Mouse (Mus musculus): ENCODE measurements at regions not wholly inside any gene's neighbourhood (a gene's known extent, or its start where the extent isn't known, plus 50 kb on each side); places are given as distances from the start of the nearest gene placed in this dataset.

- 20% methylated on average over 16 of the region's 16 CpGs for WGBS
- H3K27ac ChIP-seq (ENCODE audit: low read depth, low read length): no peak overlapping the region
- H3K4me2 ChIP-seq (ENCODE audit: low read depth): no peak overlapping the region
- peak; percentile 90 for DNase-seq (ENCODE audit: low spot score)
- H3K9me3 ChIP-seq (ENCODE audit: control insufficient read depth, low read length): no peaks in the 10 kb centered on the region
- H3K9ac ChIP-seq (ENCODE audit: low read length): no peak overlapping the region
- H3K4me1 ChIP-seq (ENCODE audit: control insufficient read depth, insufficient read depth, low read length): no peaks in the 10 kb centered on the region
- H3K27me3 ChIP-seq (ENCODE audit: control insufficient read depth, insufficient read depth, low read length): no peaks in the 10 kb centered on the region
- no peaks in the 10 kb centered on the region for H3K36me3 ChIP-seq (ENCODE audit: control insufficient read depth, insufficient read depth, low read length)
- peak; percentile 60 for ATAC-seq (ENCODE audit: insufficient read depth, low FRiP score, low TSS enrichment)
- H3K4me3 ChIP-seq (ENCODE audit: low read depth, low read length): no peak overlapping the region
These were observed 92.6 kb downstream of the Ier5 start for GRCm38 (mm10) chr1:155006539-155007486.

GRCm38 (mm10) chr1:155006099-155006498, 93.3 kb downstream of the Ier5 start:
- WGBS: 85% methylated on average over 10 of the region's 10 CpGs
- H3K27me3 ChIP-seq (ENCODE audit: control insufficient read depth, insufficient read depth, low read length): no peaks in the 10 kb centered on the region
- H3K4me3 ChIP-seq (ENCODE audit: low read depth, low read length): no peak overlapping the region
- H3K4me2 ChIP-seq (ENCODE audit: low read depth): no peak overlapping the region
- no peak overlapping the region for H3K27ac ChIP-seq (ENCODE audit: low read depth, low read length)
- ATAC-seq (ENCODE audit: insufficient read depth, low FRiP score, low TSS enrichment) (0 out of 2 replicates have a peak, but pooled peaks have one; percentile 11), DNase-seq (ENCODE audit: low spot score) (no peak)
- H3K36me3 ChIP-seq (ENCODE audit: control insufficient read depth, insufficient read depth, low read length): no peaks in the 10 kb centered on the region
- no peaks in the 10 kb centered on the region for H3K9me3 ChIP-seq (ENCODE audit: control insufficient read depth, low read length)
- H3K9ac ChIP-seq (ENCODE audit: low read length): no peak overlapping the region
- no peaks in the 10 kb centered on the region for H3K4me1 ChIP-seq (ENCODE audit: control insufficient read depth, insufficient read depth, low read length)

GRCm38 (mm10) chr1:155000301-155000700, 99.1 kb downstream of the Ier5 start:
- H3K9ac ChIP-seq (ENCODE audit: low read length): no peak overlapping the region

GRCm38 (mm10) chr1:154999501-155000131, 99.8 kb downstream of the Ier5 start:
- Histone ChIP-seq H3K4me2 (ENCODE audit: low read depth) (no peak overlapping the region), H3K27me3 (ENCODE audit: control insufficient read depth, insufficient read depth, low read length) (no peaks in the 10 kb centered on the region), H3K4me3 (ENCODE audit: low read depth, low read length) (no peak overlapping the region), H3K9me3 (ENCODE audit: control insufficient read depth, low read length) (no peaks in the 10 kb centered on the region), H3K4me1 (ENCODE audit: control insufficient read depth, insufficient read depth, low read length) (peaks cover 2% of the 10 kb centered on the region; the same call in 1 of the 2 replicates), H3K9ac (ENCODE audit: low read length) (no peak overlapping the region), H3K27ac (ENCODE audit: low read depth, low read length) (no peak overlapping the region), H3K36me3 (ENCODE audit: control insufficient read depth, insufficient read depth, low read length) (no peaks in the 10 kb centered on the region)
- WGBS: 82% methylated on average over 9 of the region's 9 CpGs
- DNase-seq (ENCODE audit: low spot score): no peak
- no peak for ATAC-seq (ENCODE audit: insufficient read depth, low FRiP score, low TSS enrichment)

More at GRCm38 (mm10) chr1:155000301-155000700, 99.1 kb downstream of the Ier5 start:
- Histone ChIP-seq H3K27me3 (ENCODE audit: control insufficient read depth, insufficient read depth, low read length) (no peaks in the 10 kb centered on the region), H3K27ac (ENCODE audit: low read depth, low read length) (no peak overlapping the region), H3K36me3 (ENCODE audit: control insufficient read depth, insufficient read depth, low read length) (no peaks in the 10 kb centered on the region), H3K9me3 (ENCODE audit: control insufficient read depth, low read length) (no peaks in the 10 kb centered on the region), H3K4me1 (ENCODE audit: control insufficient read depth, insufficient read depth, low read length) (peaks cover 2% of the 10 kb centered on the region; the same call in 1 of the 2 replicates), H3K4me2 (ENCODE audit: low read depth) (no peak overlapping the region), H3K4me3 (ENCODE audit: low read depth, low read length) (no peak overlapping the region)
- no peak for ATAC-seq (ENCODE audit: insufficient read depth, low FRiP score, low TSS enrichment)
- DNase-seq (ENCODE audit: low spot score): no peak

GRCm38 (mm10) chr1:154995778-154996390, 103.6 kb downstream of the Ier5 start:
- no peak overlapping the region for H3K27ac ChIP-seq (ENCODE audit: low read depth, low read length)
- no peaks in the 10 kb centered on the region for H3K36me3 ChIP-seq (ENCODE audit: control insufficient read depth, insufficient read depth, low read length)
- no peaks in the 10 kb centered on the region for H3K9me3 ChIP-seq (ENCODE audit: control insufficient read depth, low read length)
- DNase-seq (ENCODE audit: low spot score) (no peak), ATAC-seq (ENCODE audit: insufficient read depth, low FRiP score, low TSS enrichment) (no peak)
- 79% methylated on average over 9 of the region's 9 CpGs for WGBS
- no peaks in the 10 kb centered on the region for H3K27me3 ChIP-seq (ENCODE audit: control insufficient read depth, insufficient read depth, low read length)
- peaks cover 2% of the 10 kb centered on the region; the same call in 1 of the 2 replicates for H3K4me1 ChIP-seq (ENCODE audit: control insufficient read depth, insufficient read depth, low read length)
- no peak overlapping the region for H3K9ac ChIP-seq (ENCODE audit: low read length)
- no peak overlapping the region for H3K4me3 ChIP-seq (ENCODE audit: low read depth, low read length)
- H3K4me2 ChIP-seq (ENCODE audit: low read depth): no peak overlapping the region

GRCm38 (mm10) chr1:154993927-154994856, 105.2 kb downstream of the Ier5 start:
- no peak overlapping the region for H3K4me3 ChIP-seq (ENCODE audit: low read depth, low read length)
- H3K36me3 ChIP-seq (ENCODE audit: control insufficient read depth, insufficient read depth, low read length): no peaks in the 10 kb centered on the region
- no peak overlapping the region for H3K4me2 ChIP-seq (ENCODE audit: low read depth)
- H3K4me1 ChIP-seq (ENCODE audit: control insufficient read depth, insufficient read depth, low read length): peaks cover 2% of the 10 kb centered on the region; the same call in 1 of the 2 replicates
- H3K9me3 ChIP-seq (ENCODE audit: control insufficient read depth, low read length): no peaks in the 10 kb centered on the region
- peak; percentile 33 for DNase-seq (ENCODE audit: low spot score)
- H3K9ac ChIP-seq (ENCODE audit: low read length): no peak overlapping the region
- no peak overlapping the region for H3K27ac ChIP-seq (ENCODE audit: low read depth, low read length)
- H3K27me3 ChIP-seq (ENCODE audit: control insufficient read depth, insufficient read depth, low read length): no peaks in the 10 kb centered on the region
- ATAC-seq (ENCODE audit: insufficient read depth, low FRiP score, low TSS enrichment): no peak
- WGBS: 76% methylated on average over 21 of the region's 21 CpGs

- Histone ChIP-seq H3K4me1 (ENCODE audit: control insufficient read depth, insufficient read depth, low read length) (no peaks in the 10 kb centered on the region), H3K27ac (ENCODE audit: low read depth, low read length) (no peak overlapping the region), H3K9ac (ENCODE audit: low read length) (no peak overlapping the region), H3K4me2 (ENCODE audit: low read depth) (no peak overlapping the region), H3K36me3 (ENCODE audit: control insufficient read depth, insufficient read depth, low read length) (no peaks in the 10 kb centered on the region), H3K4me3 (ENCODE audit: low read depth, low read length) (no peak overlapping the region), H3K27me3 (ENCODE audit: control insufficient read depth, insufficient read depth, low read length) (no peaks in the 10 kb centered on the region), H3K9me3 (ENCODE audit: control insufficient read depth, low read length) (no peaks in the 10 kb centered on the region)
- WGBS: 90% methylated on average over 7 of the region's 7 CpGs
- no peak for ATAC-seq (ENCODE audit: insufficient read depth, low FRiP score, low TSS enrichment)
- no peak for DNase-seq (ENCODE audit: low spot score)
These were observed 99.0 kb upstream of the Cacna1e start for GRCm38 (mm10) chr1:154983325-154983724.

- Histone ChIP-seq H3K4me1 (ENCODE audit: control insufficient read depth, insufficient read depth, low read length) (no peaks in the 10 kb centered on the region), H3K27me3 (ENCODE audit: control insufficient read depth, insufficient read depth, low read length) (no peaks in the 10 kb centered on the region), H3K36me3 (ENCODE audit: control insufficient read depth, insufficient read depth, low read length) (no peaks in the 10 kb centered on the region), H3K27ac (ENCODE audit: low read depth, low read length) (no peak overlapping the region), H3K9ac (ENCODE audit: low read length) (no peak overlapping the region), H3K9me3 (ENCODE audit: control insufficient read depth, low read length) (no peaks in the 10 kb centered on the region), H3K4me2 (ENCODE audit: low read depth) (no peak overlapping the region), H3K4me3 (ENCODE audit: low read depth, low read length) (no peak overlapping the region)
- 91% methylated on average over 9 of the region's 9 CpGs for WGBS
- DNase-seq (ENCODE audit: low spot score) (no peak), ATAC-seq (ENCODE audit: insufficient read depth, low FRiP score, low TSS enrichment) (no peak)
These were observed 98.5 kb upstream of the Cacna1e start for GRCm38 (mm10) chr1:154982836-154983235.
